Mouse (Mus musculus) hindbrain, embryonic 15.5 days (tissue): Measurements from ENCODE around the gene Gm29427. TPM values are rescaled to one million over a fixed set of nuclear protein-coding genes. Genes with fewer than 3 reads are reported as not detected.

Source experiments
- ATAC-seq: fragments of 200-750 bp; cut with Nextera tagmentation; 2 replicates; pipeline ENCODE4 v1.8.0; 2017; ENCODE audit warnings: low read depth, moderate number of reproducible peaks, moderate TSS enrichment; ENCODE audit not compliant: low FRiP score
- H3K27ac ChIP-seq: fragments of 300-500 bp; sonication (generic); replicated peaks from 2 replicates; pipeline ENCODE4 v1.5.1; 2015; ENCODE audit warnings: mild to moderate bottlenecking, inconsistent platforms
- H3K27me3 ChIP-seq: fragments of 300-500 bp; sonication (generic); 2 replicates; pipeline ENCODE4 v1.6.1; 2015; ENCODE audit warnings: control low read depth, inconsistent platforms
- H3K36me3 ChIP-seq: fragments of 300-500 bp; sonication (generic); 2 replicates; pipeline ENCODE4 v1.6.1; 2015; ENCODE audit warnings: control low read depth, inconsistent platforms
- H3K4me1 ChIP-seq: fragments of 300-500 bp; sonication (generic); replicated peaks from 2 replicates; pipeline ENCODE4 v1.6.1; 2015; ENCODE audit warnings: control low read depth, inconsistent platforms
- H3K4me2 ChIP-seq: fragments of 300-500 bp; sonication (generic); 2 replicates; pipeline ENCODE4 v1.6.1; 2015; ENCODE audit warnings: moderate library complexity, mild to moderate bottlenecking, inconsistent platforms
- H3K4me3 ChIP-seq: fragments of 300-500 bp; sonication (generic); 2 replicates; pipeline ENCODE4 v1.5.1; 2015; ENCODE audit warnings: mild to moderate bottlenecking, inconsistent platforms
- H3K9ac ChIP-seq: fragments of 300-500 bp; sonication (generic); 2 replicates; pipeline ENCODE4 v1.6.1; 2015; ENCODE audit warnings: inconsistent platforms
- H3K9me3 ChIP-seq: fragments of 300-500 bp; sonication (generic); 2 replicates; pipeline ENCODE4 v1.6.1; 2016; ENCODE audit warnings: control low read depth, inconsistent platforms
- WGBS: fragments of 180-500 bp; shearing (Covaris S2); methylation state at CpG from one replicate; pipeline ENCODE4 v1.1.7; 2015; 5-methylcytosine and 5-hydroxymethylcytosine counted together
- polyA plus RNA-seq: library from polyadenylated mRNA; unstranded; fragments of >200 nt; fragmentation: Nextera tagmentation; extraction: Ambion mirVana; gene quantifications from 2 replicates; pipeline ENCODE4 v1.2.1, GENCODE M21; 2015

Gene Gm29427
- 0.22 TPM in 1 of 2 replicates, not detected in the other for polyA plus RNA-seq

GRCm38 (mm10) chr1:130715561-130716217, at the start of gene Gm29427:
TSS of gene Gm29427 (minus strand) at chr1:130715799.
- peak within 1 kb of the TSS; percentile 88 for H3K27ac ChIP-seq
- H3K36me3 ChIP-seq = peaks cover 8% of the 10 kb centered on the region
- H3K27me3 ChIP-seq = no peaks in the 10 kb centered on the region
- peak within 1 kb of the TSS; percentile 93 for H3K4me3 ChIP-seq
- peak within 1 kb of the TSS; percentile 86 for H3K4me2 ChIP-seq
- under 1% methylated on average over 38 of the region's 38 CpGs for WGBS
- peaks cover 31% of the 10 kb centered on the region for H3K4me1 ChIP-seq
- ATAC-seq = peak; percentile 96
- peak within 1 kb of the TSS; percentile 96 for H3K9ac ChIP-seq
- H3K9me3 ChIP-seq = no peaks in the 10 kb centered on the region

- Histone ChIP-seq H3K4me2 (no peak overlapping the region), H3K9me3 (no peaks in the 10 kb centered on the region), H3K27me3 (no peaks in the 10 kb centered on the region), H3K9ac (no peak overlapping the region), H3K27ac (no peak overlapping the region), H3K4me3 (no peak overlapping the region), H3K36me3 (no peaks in the 10 kb centered on the region), H3K4me1 (no peaks in the 10 kb centered on the region)
- no peak for ATAC-seq
- WGBS = 92% methylated on average over 12 of the region's 12 CpGs
Observed at GRCm38 (mm10) chr1:130764027-130764461, 48.4 kb upstream of the Gm29427 start.

- Histone ChIP-seq H3K4me3 (no peak overlapping the region), H3K27me3 (no peaks in the 10 kb centered on the region), H3K9me3 (no peaks in the 10 kb centered on the region), H3K27ac (no peak overlapping the region), H3K9ac (no peak overlapping the region), H3K36me3 (no peaks in the 10 kb centered on the region), H3K4me2 (no peak overlapping the region), H3K4me1 (no peaks in the 10 kb centered on the region)
- ATAC-seq = no peak
- 83% methylated on average over 3 of the region's 3 CpGs for WGBS
Observed at GRCm38 (mm10) chr1:130762045-130762760, 46.6 kb upstream of the Gm29427 start.

- no peak for ATAC-seq
- 89% methylated on average over 1 of the region's 1 CpGs for WGBS
- Histone ChIP-seq H3K27me3 (no peaks in the 10 kb centered on the region), H3K27ac (no peak overlapping the region), H3K36me3 (no peaks in the 10 kb centered on the region), H3K4me1 (no peaks in the 10 kb centered on the region), H3K9ac (no peak overlapping the region), H3K9me3 (no peaks in the 10 kb centered on the region), H3K4me2 (no peak overlapping the region), H3K4me3 (no peak overlapping the region)
Observed at GRCm38 (mm10) chr1:130761597-130761996, 46.0 kb upstream of the Gm29427 start.

GRCm38 (mm10) chr1:130759689-130760088, 44.1 kb upstream of the Gm29427 start:
- no peak for ATAC-seq
- no peaks in the 10 kb centered on the region for H3K36me3 ChIP-seq
- no peak overlapping the region for H3K9ac ChIP-seq
- WGBS = 89% methylated on average over 9 of the region's 9 CpGs
- H3K9me3 ChIP-seq = no peaks in the 10 kb centered on the region
- no peak overlapping the region for H3K27ac ChIP-seq
- H3K4me2 ChIP-seq = no peak overlapping the region
- no peak overlapping the region for H3K4me3 ChIP-seq
- no peaks in the 10 kb centered on the region for H3K4me1 ChIP-seq
- no peaks in the 10 kb centered on the region for H3K27me3 ChIP-seq

GRCm38 (mm10) chr1:130746819-130747218, 31.2 kb upstream of the Gm29427 start:
- H3K4me2 ChIP-seq = no peak overlapping the region
- no peaks in the 10 kb centered on the region for H3K36me3 ChIP-seq
- no peak overlapping the region for H3K9ac ChIP-seq
- H3K9me3 ChIP-seq = no peaks in the 10 kb centered on the region
- no peak for ATAC-seq
- H3K4me1 ChIP-seq = no peaks in the 10 kb centered on the region
- no peak overlapping the region for H3K27ac ChIP-seq
- WGBS = 90% methylated on average over 3 of the region's 3 CpGs
- H3K27me3 ChIP-seq = no peaks in the 10 kb centered on the region
- H3K4me3 ChIP-seq = no peak overlapping the region

GRCm38 (mm10) chr1:130745591-130745990, 30.0 kb upstream of the Gm29427 start:
- no peak for ATAC-seq
- no peak overlapping the region for H3K4me2 ChIP-seq
- H3K4me1 ChIP-seq = no peaks in the 10 kb centered on the region
- H3K27ac ChIP-seq = no peak overlapping the region
- H3K9me3 ChIP-seq = no peaks in the 10 kb centered on the region
- H3K4me3 ChIP-seq = no peak overlapping the region
- no peaks in the 10 kb centered on the region for H3K36me3 ChIP-seq
- no peak overlapping the region for H3K9ac ChIP-seq
- WGBS = 96% methylated on average over 3 of the region's 3 CpGs
- H3K27me3 ChIP-seq = no peaks in the 10 kb centered on the region

GRCm38 (mm10) chr1:130744961-130745360, 29.4 kb upstream of the Gm29427 start:
- 91% methylated on average over 5 of the region's 5 CpGs for WGBS
- H3K27me3 ChIP-seq = no peaks in the 10 kb centered on the region
- H3K9me3 ChIP-seq = no peaks in the 10 kb centered on the region
- H3K4me2 ChIP-seq = no peak overlapping the region
- ATAC-seq = no peak
- no peaks in the 10 kb centered on the region for H3K4me1 ChIP-seq
- H3K9ac ChIP-seq = no peak overlapping the region
- no peak overlapping the region for H3K27ac ChIP-seq
- H3K4me3 ChIP-seq = no peak overlapping the region
- H3K36me3 ChIP-seq = no peaks in the 10 kb centered on the region

- 83% methylated on average over 2 of the region's 2 CpGs for WGBS
- no peak for ATAC-seq
- Histone ChIP-seq H3K9ac (no peak overlapping the region), H3K9me3 (no peaks in the 10 kb centered on the region), H3K4me1 (no peaks in the 10 kb centered on the region), H3K4me3 (no peak overlapping the region), H3K27me3 (no peaks in the 10 kb centered on the region), H3K4me2 (no peak overlapping the region), H3K36me3 (no peaks in the 10 kb centered on the region), H3K27ac (no peak overlapping the region)
Observed at GRCm38 (mm10) chr1:130744217-130744616, 28.6 kb upstream of the Gm29427 start.

- 91% methylated on average over 1 of the region's 1 CpGs for WGBS
- Histone ChIP-seq H3K4me2 (no peak overlapping the region), H3K36me3 (no peaks in the 10 kb centered on the region), H3K4me1 (no peaks in the 10 kb centered on the region), H3K9me3 (no peaks in the 10 kb centered on the region), H3K4me3 (no peak overlapping the region), H3K27me3 (no peaks in the 10 kb centered on the region), H3K27ac (no peak overlapping the region), H3K9ac (no peak overlapping the region)
- no peak for ATAC-seq
Observed at GRCm38 (mm10) chr1:130743775-130744174, 28.2 kb upstream of the Gm29427 start.

- H3K9me3 ChIP-seq = no peaks in the 10 kb centered on the region
- H3K27ac ChIP-seq = no peak overlapping the region
- no peak overlapping the region for H3K4me2 ChIP-seq
- no peak overlapping the region for H3K4me3 ChIP-seq
- WGBS = 86% methylated on average over 7 of the region's 7 CpGs
- no peaks in the 10 kb centered on the region for H3K27me3 ChIP-seq
- no peak for ATAC-seq
- H3K36me3 ChIP-seq = no peaks in the 10 kb centered on the region
- H3K4me1 ChIP-seq = no peaks in the 10 kb centered on the region
- no peak overlapping the region for H3K9ac ChIP-seq
Observed at GRCm38 (mm10) chr1:130742201-130742600, 26.6 kb upstream of the Gm29427 start.

GRCm38 (mm10) chr1:130740781-130741720, 25.5 kb upstream of the Gm29427 start:
- H3K4me2 ChIP-seq = no peak overlapping the region
- no peaks in the 10 kb centered on the region for H3K9me3 ChIP-seq
- no peak overlapping the region for H3K9ac ChIP-seq
- H3K4me1 ChIP-seq = no peaks in the 10 kb centered on the region
- no peak overlapping the region for H3K4me3 ChIP-seq
- H3K36me3 ChIP-seq = no peaks in the 10 kb centered on the region
- no peak overlapping the region for H3K27ac ChIP-seq
- 53% methylated on average over 15 of the region's 15 CpGs for WGBS
- no peaks in the 10 kb centered on the region for H3K27me3 ChIP-seq
- 0 out of 2 replicates have a peak, but pooled peaks have one; percentile 19 for ATAC-seq
